Comparison of ENCODE assay signal across 1 mouse cellular context in the genomic region with DNA sequence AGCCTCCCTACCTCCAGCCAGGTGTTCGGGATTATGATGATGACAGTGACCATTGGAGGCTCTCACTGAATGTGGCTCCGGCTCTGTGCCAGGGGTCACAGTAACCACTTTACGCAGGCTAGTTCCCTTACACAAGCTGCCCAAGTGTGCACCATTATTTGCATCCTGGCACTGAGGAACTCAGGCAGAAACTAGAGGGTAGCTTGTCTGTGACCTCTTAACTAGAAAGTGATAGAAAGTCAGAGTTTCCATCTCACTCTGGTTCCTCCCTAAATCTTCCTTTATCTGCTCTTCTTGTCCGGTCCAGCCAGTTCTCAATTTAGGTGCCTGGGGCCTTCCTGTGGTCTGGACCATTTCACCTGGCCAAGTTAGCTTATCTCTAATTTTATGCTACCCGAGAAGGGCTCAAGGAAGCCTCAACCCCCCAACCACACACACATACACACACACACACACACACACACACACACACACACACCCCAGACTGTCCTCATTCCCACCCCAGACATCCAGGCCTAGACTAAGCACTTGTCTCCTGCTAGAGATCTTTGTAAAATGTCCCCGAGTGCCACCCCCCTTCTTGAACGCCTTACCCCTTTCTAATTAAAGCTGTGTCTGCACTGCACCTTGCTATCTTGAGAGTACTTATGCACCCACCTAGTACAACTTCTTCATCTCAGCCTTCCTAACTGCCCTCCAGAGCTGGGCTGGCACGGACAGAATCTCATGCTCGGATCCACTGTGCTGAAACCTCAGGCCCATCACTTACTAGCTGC.
TF ChIP-seq lines count a peak whose summit lies in the region.

No protein-coding gene starts in this region.

TF ChIP-seq in myocyte, 11 proteins besides CTCF, POLR2A, EP300 and RAD21 (continued from another document):
- TF ChIP-seq CEBPB (IDR thresholded peaks at IDR 0.05; ENCODE audit: insufficient read depth, poor library complexity, severe bottlenecking): no peak
- no peak for TF ChIP-seq MYOG (IDR thresholded peaks at IDR 0.05; ENCODE audit: control insufficient read depth in 1 of 3, insufficient read depth in 1 of 3, insufficient read length in 2 of 3, low read depth in 2 of 3)
- no peak for TF ChIP-seq MAX (IDR thresholded peaks at IDR 0.05; ENCODE audit: low read depth)
